Mouse (Mus musculus): ENCODE measurements around the gene Srebf1.

Gene Srebf1

GRCm38 (mm10) chr11:60235351-60235750 lies 13.0 kb upstream of the Srebf1 start:
- no peak for DNase-seq (ENCODE audit: low spot score in 2 of 2)

DNA sequence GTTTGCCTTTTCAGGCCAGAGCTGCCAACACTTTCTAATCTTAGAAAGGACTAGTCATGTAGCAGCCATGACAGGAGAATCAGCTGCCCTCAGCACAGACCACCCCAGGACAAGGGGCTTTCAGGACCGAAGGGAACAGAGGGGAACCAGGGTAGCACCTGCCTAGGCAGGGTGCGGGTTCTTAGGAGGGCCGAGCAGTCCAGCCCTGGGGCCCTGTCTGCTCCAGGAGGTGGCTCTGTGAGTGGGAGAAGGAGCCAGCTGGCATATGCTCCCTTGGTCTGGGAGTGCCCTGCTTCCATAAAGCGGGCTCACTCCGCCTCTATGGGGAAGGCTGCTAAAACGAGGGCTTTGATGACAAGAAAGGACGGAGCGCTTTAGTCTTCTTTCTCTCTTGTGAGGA lies 10.9 kb upstream of the Srebf1 start:
- DNase-seq (ENCODE audit: low spot score in 2 of 2), result peak in 1 of 2 experiments; percentile 35

GRCm38 (mm10) chr11:60232441-60233058 lies 10.2 kb upstream of the Srebf1 start:
- DNase-seq (ENCODE audit: low spot score in 2 of 2), result no peak

GRCm38 (mm10) chr11:60231951-60232350 lies 9.6 kb upstream of the Srebf1 start:
- DNase-seq (ENCODE audit: low spot score in 2 of 2), result no peak

- DNase-seq (ENCODE audit: low spot score in 2 of 2), result no peak
Observed at GRCm38 (mm10) chr11:60231326-60231725, 8.9 kb upstream of the Srebf1 start.

- no peak for DNase-seq (ENCODE audit: low spot score in 2 of 2)
Observed at GRCm38 (mm10) chr11:60230512-60230911, 8.1 kb upstream of the Srebf1 start.

- no peak for DNase-seq (ENCODE audit: low spot score in 2 of 2)
Observed at GRCm38 (mm10) chr11:60229821-60230220, 7.4 kb upstream of the Srebf1 start.

DNA sequence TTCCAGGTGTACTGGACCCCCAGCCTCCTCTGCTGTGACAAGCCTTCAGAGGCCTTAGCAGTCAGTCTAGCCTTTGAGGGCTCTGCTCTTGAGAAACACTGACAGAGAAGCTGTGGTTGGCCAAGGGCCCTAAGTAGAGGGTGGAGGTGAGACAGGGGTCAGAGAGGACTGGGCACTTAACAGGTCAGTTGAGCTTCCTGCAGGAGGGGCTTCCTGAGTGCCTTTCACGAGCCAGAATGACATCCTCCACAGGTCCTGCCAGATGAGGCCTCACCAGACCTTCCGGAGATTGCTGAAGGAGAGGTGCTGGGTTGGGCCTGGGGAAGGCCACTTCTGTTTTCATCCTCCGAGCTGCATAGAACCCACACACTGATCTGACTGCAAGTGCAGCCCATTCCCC lies 6.1 kb upstream of the Srebf1 start:
- no peak for DNase-seq (ENCODE audit: low spot score in 2 of 2)

GRCm38 (mm10) chr11:60225874-60226273 lies 3.5 kb upstream of the Srebf1 start:
- no peak for DNase-seq (ENCODE audit: low spot score in 2 of 2)

- DNase-seq (ENCODE audit: low spot score in 2 of 2), result no peak
Observed at GRCm38 (mm10) chr11:60224676-60225075, 2.3 kb upstream of the Srebf1 start.

GRCm38 (mm10) chr11:60222085-60222468 lies 304 bp downstream of the Srebf1 start:
- DNase-seq (ENCODE audit: low spot score in 2 of 2), result no peak

DNA sequence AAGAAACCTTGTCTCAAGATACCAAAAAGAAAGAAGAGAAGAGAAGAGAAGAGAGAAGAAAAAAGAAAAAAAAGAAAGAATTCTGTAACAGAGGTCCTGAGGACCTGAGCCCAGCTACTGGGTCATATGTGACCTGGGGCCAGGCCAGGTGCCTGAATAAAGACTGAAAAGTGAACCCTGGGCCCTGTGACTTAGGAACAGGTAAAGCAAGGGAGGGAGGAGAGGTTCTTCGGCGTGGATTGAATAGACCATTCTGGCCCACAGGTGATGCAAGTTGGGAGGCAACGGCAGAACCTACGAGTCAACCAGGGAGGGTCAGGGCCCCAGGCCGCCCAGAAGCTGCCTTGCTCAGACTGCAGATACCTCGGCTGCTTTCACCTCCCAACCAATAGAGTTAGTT lies 956 bp downstream of the Srebf1 start:
- no peak for DNase-seq (ENCODE audit: low spot score in 2 of 2)

- peak; percentile 69 to 84 for DNase-seq (ENCODE audit: low spot score in 2 of 2)
Observed at GRCm38 (mm10) chr11:60220291-60220804, 2.0 kb downstream of the Srebf1 start.

DNA sequence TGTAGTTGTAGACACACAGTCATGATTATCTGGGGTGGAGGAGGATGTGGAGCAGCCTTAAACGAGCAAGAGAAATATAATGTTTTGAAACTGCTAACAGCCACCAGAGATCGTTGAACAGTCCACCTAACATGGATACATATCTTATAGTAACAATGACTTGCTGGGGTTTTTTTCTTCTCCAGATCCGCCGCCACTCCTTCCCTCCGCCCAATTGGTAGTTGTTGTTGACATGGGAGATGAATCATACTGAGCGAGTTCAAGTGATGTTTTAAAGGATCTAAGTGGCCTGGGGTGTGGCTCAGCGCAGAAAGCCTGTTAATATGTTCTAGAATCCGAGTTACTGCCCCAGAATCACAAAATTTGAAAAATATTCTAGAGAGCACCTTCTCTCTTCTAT lies 2.8 kb downstream of the Srebf1 start:
- no peak for DNase-seq (ENCODE audit: low spot score in 2 of 2)

GRCm38 (mm10) chr11:60217467-60217866 lies 4.9 kb downstream of the Srebf1 start:
- DNase-seq (ENCODE audit: low spot score in 2 of 2), result no peak

DNA sequence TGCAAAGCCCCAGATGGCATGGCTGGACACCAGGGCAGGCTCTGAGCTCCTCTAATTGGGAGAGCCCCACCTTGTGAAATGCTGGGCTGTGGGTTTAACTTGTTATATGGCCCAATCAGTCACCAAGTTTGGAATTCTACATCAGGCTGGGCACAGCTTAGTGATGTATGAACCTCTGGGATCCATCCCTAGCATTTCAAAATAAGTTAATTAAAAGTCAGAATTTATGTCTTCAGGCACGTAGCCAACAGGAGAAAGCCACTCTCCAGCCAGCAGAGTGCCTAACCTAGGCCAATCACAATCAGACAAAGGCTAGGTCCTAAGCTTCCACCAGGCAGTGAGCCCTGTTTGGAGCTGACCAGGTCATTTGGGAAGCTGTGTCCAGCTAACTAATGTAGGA lies 5.7 kb downstream of the Srebf1 start:
- no peak for DNase-seq (ENCODE audit: low spot score in 2 of 2)

- no peak for DNase-seq (ENCODE audit: low spot score in 2 of 2)
Observed at GRCm38 (mm10) chr11:60213266-60213665, 9.1 kb downstream of the Srebf1 start.

GRCm38 (mm10) chr11:60211761-60212160 lies 10.6 kb downstream of the Srebf1 start:
- DNase-seq (ENCODE audit: low spot score in 2 of 2), result no peak

DNA sequence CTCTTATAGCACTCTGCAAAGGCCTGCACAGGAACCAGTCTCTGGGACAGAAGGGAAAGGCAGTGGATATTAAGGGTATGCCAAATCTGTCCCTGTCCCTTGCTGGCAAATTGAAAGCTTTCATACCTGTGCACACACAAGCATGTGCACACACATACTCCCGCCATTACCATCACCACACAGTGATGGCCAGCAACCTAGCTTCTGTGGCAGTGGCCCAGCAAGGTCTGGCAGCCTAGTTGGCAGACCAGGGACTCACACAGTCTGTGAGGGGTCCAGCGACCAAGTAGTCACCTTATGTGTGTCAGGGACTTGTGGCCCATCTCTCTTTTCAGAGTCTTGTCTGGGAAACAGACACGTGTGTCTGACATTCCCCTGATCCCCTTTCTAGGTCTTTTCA lies 11.2 kb downstream of the Srebf1 start:
- no peak for DNase-seq (ENCODE audit: low spot score in 2 of 2)

GRCm38 (mm10) chr11:60210305-60210724 lies 12.1 kb downstream of the Srebf1 start:
- peak; percentile 89 to 91 for DNase-seq (ENCODE audit: low spot score in 2 of 2)

GRCm38 (mm10) chr11:60209933-60210249 lies 12.5 kb downstream of the Srebf1 start:
- DNase-seq (ENCODE audit: low spot score in 2 of 2), result no peak

DNA sequence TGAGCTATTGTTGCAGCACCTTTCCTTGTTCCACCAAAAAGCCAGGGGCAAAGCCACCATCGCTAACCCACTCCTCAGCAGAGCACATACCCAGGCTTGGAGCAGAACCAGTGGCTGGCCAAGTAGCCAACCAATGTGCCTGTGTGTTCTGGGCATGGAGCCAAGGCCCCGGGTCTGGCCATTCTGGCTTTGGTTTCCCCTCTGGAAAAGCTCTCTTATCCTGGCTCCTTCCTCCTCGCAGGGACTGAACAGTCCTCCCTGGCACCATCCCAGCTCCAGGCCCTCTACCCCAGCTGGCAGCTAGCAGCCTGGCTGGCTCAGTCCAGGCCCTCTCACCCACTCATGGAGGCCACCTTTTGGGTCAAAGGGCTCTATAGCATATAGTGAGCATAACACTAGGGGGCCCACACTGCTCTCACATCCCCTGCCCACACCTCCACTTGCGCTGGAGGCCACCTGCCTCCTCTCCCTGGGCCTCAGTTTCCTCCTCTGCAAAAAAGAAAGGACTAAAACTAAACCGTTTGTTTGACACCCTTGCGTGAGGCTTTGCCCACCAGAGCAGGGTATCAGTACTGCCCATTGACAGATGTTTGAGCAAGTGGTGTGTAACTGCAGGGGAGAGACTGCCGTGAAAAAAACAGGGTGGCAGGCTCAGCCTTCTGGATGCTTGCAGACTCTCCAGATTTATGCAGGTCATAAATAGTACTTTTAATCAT lies 13.0 kb downstream of the Srebf1 start:
- DNase-seq (ENCODE audit: low spot score in 2 of 2), result peak; percentile 84 to 88

DNA sequence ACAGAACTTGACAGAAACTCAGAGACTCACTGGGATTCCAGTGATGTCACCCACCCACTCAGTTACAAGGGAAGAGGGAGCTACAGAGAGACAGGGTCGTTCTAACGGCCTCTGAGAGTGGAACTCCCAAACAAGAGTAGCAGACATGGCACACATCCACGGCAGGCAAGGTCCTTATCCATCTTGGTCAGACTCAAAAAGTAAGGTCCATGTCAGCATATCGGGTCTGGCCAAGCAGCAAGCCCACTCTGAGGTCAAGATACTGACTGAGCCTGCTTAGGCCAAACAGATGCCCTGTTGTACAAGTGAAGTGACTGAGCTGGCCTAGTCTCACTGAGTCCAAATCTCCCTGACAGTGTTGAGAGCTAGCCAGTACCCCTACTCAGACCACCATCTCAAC lies 13.7 kb downstream of the Srebf1 start:
- no peak for DNase-seq (ENCODE audit: low spot score in 2 of 2)

DNA sequence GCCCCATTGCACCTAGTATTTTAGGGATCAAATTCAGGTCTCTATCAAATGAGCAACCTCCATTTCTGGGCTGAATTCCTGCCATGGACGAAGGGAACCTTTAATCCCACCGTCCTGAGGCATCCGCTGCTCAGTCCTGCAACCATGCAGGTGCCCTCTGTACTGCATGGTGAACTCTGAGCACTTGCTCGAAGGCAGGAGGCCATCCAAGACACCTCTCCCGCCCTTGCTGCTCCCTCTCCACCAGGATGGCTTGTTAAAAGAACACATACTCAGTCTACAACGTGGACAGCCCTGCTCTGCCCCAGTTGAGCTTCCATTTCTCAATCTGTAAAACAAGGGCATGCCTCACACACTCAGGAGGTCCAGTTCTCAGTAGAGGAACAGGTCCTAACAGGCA lies 14.2 kb downstream of the Srebf1 start:
- DNase-seq (ENCODE audit: low spot score in 2 of 2), result no peak
